Mouse (Mus musculus) midbrain, embryonic 11.5 days (tissue): ENCODE data around the gene Trim62. TPM values are rescaled to one million over a fixed set of nuclear protein-coding genes. Genes with fewer than 3 reads are reported as not detected.
"Not testable (repeated sequence)": the region's sequence is repeated elsewhere in the genome, so short reads cannot be mapped to it uniquely, and the experiment has no call there.

ENCODE experiments used
- ATAC-seq: fragments of 200-750 bp; cut with Nextera tagmentation; 2 replicates; pipeline ENCODE4 v1.8.0; 2017; ENCODE audit warnings: moderate TSS enrichment, moderate library complexity; ENCODE audit not compliant: low FRiP score
- DNase-seq: peaks from one replicate; pipeline ENCODE4 v3.0.0; 2015; ENCODE audit warnings: low spot score; ENCODE audit errors: missing footprints
- H3K27ac ChIP-seq: fragments of 300-500 bp; sonication (generic); 2 replicates; pipeline ENCODE4 v1.5.1; 2014; ENCODE audit warnings: low read depth, low read length
- H3K27me3 ChIP-seq: fragments of 300-500 bp; sonication (generic); 2 replicates; pipeline ENCODE4 v1.6.1; 2014; ENCODE audit warnings: mild to moderate bottlenecking, low read length, moderate library complexity, mixed read lengths; ENCODE audit not compliant: control insufficient read depth, insufficient read depth
- H3K36me3 ChIP-seq: fragments of 300-500 bp; sonication (generic); 2 replicates; pipeline ENCODE4 v1.6.1; 2014; ENCODE audit warnings: mild to moderate bottlenecking, low read length, moderate library complexity, mixed read lengths; ENCODE audit not compliant: control insufficient read depth, insufficient read depth
- H3K4me1 ChIP-seq: fragments of 300-500 bp; sonication (generic); 2 replicates; pipeline ENCODE4 v1.6.1; 2014; ENCODE audit warnings: low read length; ENCODE audit not compliant: control insufficient read depth, insufficient read depth
- H3K4me2 ChIP-seq: fragments of 300-500 bp; sonication (generic); 2 replicates; pipeline ENCODE4 v1.6.1; 2014; ENCODE audit warnings: mild to moderate bottlenecking, moderate library complexity
- H3K4me3 ChIP-seq: fragments of 300-500 bp; sonication (generic); 2 replicates; pipeline ENCODE4 v1.5.1; 2014; ENCODE audit warnings: low read depth, low read length
- H3K9ac ChIP-seq: fragments of 300-500 bp; sonication (generic); 2 replicates; pipeline ENCODE4 v1.6.1; 2014; ENCODE audit warnings: low read length
- H3K9me3 ChIP-seq: fragments of 300-500 bp; sonication (generic); 2 replicates; pipeline ENCODE4 v1.6.1; 2016; ENCODE audit warnings: low read length; ENCODE audit not compliant: control insufficient read depth
- WGBS: fragments of 180-500 bp; shearing (Covaris S2); extraction: QIAGEN DNeasy Blood & Tissue Kit; methylation state at CpG from one replicate; pipeline ENCODE4 v1.1.7; 2014; 5-methylcytosine and 5-hydroxymethylcytosine counted together
- polyA plus RNA-seq: library from polyadenylated mRNA; unstranded; fragments of >200 nt; fragmentation: Nextera tagmentation; extraction: Ambion mirVana; gene quantifications from 2 replicates; pipeline ENCODE4 v1.2.1, GENCODE M21; 2014

Trim62 gene
- polyA plus RNA-seq, 1 experiment from 2014 or later, result 10.3 TPM

GRCm38 (mm10) chr4:128852266-128852887 is 31.0 kb upstream of the Trim62 start:
- Histone ChIP-seq H3K4me2 (no peak overlapping the region), H3K36me3 (no peaks in the 10 kb centered on the region), H3K9me3 (no peaks in the 10 kb centered on the region), H3K4me1 (no peaks in the 10 kb centered on the region), H3K4me3 (no peak overlapping the region), H3K9ac (no peak overlapping the region), H3K27ac (no peak overlapping the region), H3K27me3 (no peaks in the 10 kb centered on the region)
- 91% methylated on average over 12 of the region's 12 CpGs for WGBS
- DNase-seq (peak; percentile 14), ATAC-seq (no peak)

- Histone ChIP-seq H3K4me1 (no peaks in the 10 kb centered on the region), H3K9ac (no peak overlapping the region), H3K4me3 (no peak overlapping the region), H3K27me3 (no peaks in the 10 kb centered on the region), H3K4me2 (no peak overlapping the region), H3K36me3 (no peaks in the 10 kb centered on the region), H3K27ac (no peak overlapping the region), H3K9me3 (no peaks in the 10 kb centered on the region)
- ATAC-seq (no peak), DNase-seq (no peak)
- 82% methylated on average over 11 of the region's 11 CpGs for WGBS
Measured at GRCm38 (mm10) chr4:128853117-128853516, 30.3 kb upstream of the Trim62 start.

- H3K4me3 ChIP-seq, result no peak overlapping the region
- H3K36me3 ChIP-seq, result no peaks in the 10 kb centered on the region
- no peak overlapping the region for H3K4me2 ChIP-seq
- peaks cover 3% of the 10 kb centered on the region; the same call in 1 of the 2 replicates for H3K9me3 ChIP-seq
- no peaks in the 10 kb centered on the region for H3K4me1 ChIP-seq
- ATAC-seq, result no peak
- no peak overlapping the region for H3K9ac ChIP-seq
- H3K27me3 ChIP-seq, result no peaks in the 10 kb centered on the region
- H3K27ac ChIP-seq, result no peak overlapping the region
- DNase-seq, result peak; percentile 28
- 84% methylated on average over 4 of the region's 4 CpGs for WGBS
Measured at GRCm38 (mm10) chr4:128855613-128856040, 27.8 kb upstream of the Trim62 start.

GRCm38 (mm10) chr4:128857212-128857611 is 26.2 kb upstream of the Trim62 start:
- DNase-seq (peak; percentile 85), ATAC-seq (no peak)
- no peaks in the 10 kb centered on the region for H3K27me3 ChIP-seq
- H3K4me3 ChIP-seq, result no peak overlapping the region
- no peak overlapping the region for H3K4me2 ChIP-seq
- no peak overlapping the region for H3K9ac ChIP-seq
- 70% methylated on average over 2 of the region's 2 CpGs for WGBS
- no peak overlapping the region for H3K27ac ChIP-seq
- no peaks in the 10 kb centered on the region for H3K36me3 ChIP-seq
- H3K4me1 ChIP-seq, result no peaks in the 10 kb centered on the region
- H3K9me3 ChIP-seq, result peaks cover 3% of the 10 kb centered on the region; the same call in 1 of the 2 replicates

- not testable (repeated sequence) for H3K4me2 ChIP-seq, H3K4me1 ChIP-seq, ATAC-seq, H3K4me3 ChIP-seq, H3K27me3 ChIP-seq, H3K9ac ChIP-seq, H3K9me3 ChIP-seq, H3K36me3 ChIP-seq, H3K27ac ChIP-seq
- DNase-seq, result peak; percentile 98
Measured at GRCm38 (mm10) chr4:128858226-128858625, 25.2 kb upstream of the Trim62 start.

- no peak overlapping the region for H3K9ac ChIP-seq
- H3K4me3 ChIP-seq, result no peak overlapping the region
- no peaks in the 10 kb centered on the region for H3K27me3 ChIP-seq
- DNase-seq (no peak), ATAC-seq (no peak)
- no peak overlapping the region for H3K27ac ChIP-seq
- H3K4me1 ChIP-seq, result no peaks in the 10 kb centered on the region
- H3K36me3 ChIP-seq, result no peaks in the 10 kb centered on the region
- WGBS, result 69% methylated on average over 4 of the region's 4 CpGs
- no peak overlapping the region for H3K4me2 ChIP-seq
- H3K9me3 ChIP-seq, result peaks cover 3% of the 10 kb centered on the region; the same call in 1 of the 2 replicates
Measured at GRCm38 (mm10) chr4:128858878-128859277, 24.5 kb upstream of the Trim62 start.

GRCm38 (mm10) chr4:128872992-128873391 is 10.4 kb upstream of the Trim62 start:
- Histone ChIP-seq H3K36me3 (no peaks in the 10 kb centered on the region), H3K27ac (no peak overlapping the region), H3K9me3 (no peaks in the 10 kb centered on the region), H3K4me3 (no peak overlapping the region), H3K4me1 (no peaks in the 10 kb centered on the region), H3K4me2 (no peak overlapping the region), H3K9ac (no peak overlapping the region), H3K27me3 (no peaks in the 10 kb centered on the region)
- WGBS, result 63% methylated on average over 19 of the region's 19 CpGs
- DNase-seq (no peak), ATAC-seq (no peak)

GRCm38 (mm10) chr4:128874062-128874461 is 9.3 kb upstream of the Trim62 start:
- Histone ChIP-seq H3K36me3 (no peaks in the 10 kb centered on the region), H3K4me3 (no peak overlapping the region), H3K27me3 (no peaks in the 10 kb centered on the region), H3K4me1 (peaks cover 4% of the 10 kb centered on the region; the same call in 1 of the 2 replicates), H3K9me3 (no peaks in the 10 kb centered on the region), H3K27ac (no peak overlapping the region), H3K4me2 (no peak overlapping the region), H3K9ac (no peak overlapping the region)
- DNase-seq, result peak; percentile 33
- no peak for ATAC-seq
- 91% methylated on average over 17 of the region's 17 CpGs for WGBS

- Histone ChIP-seq H3K4me2 (no peak overlapping the region), H3K27ac (no peak overlapping the region), H3K4me1 (peaks cover 7% of the 10 kb centered on the region; the same call in 1 of the 2 replicates), H3K9ac (no peak overlapping the region), H3K27me3 (no peaks in the 10 kb centered on the region), H3K4me3 (no peak overlapping the region), H3K9me3 (no peaks in the 10 kb centered on the region; the same call in 1 of the 2 replicates), H3K36me3 (no peaks in the 10 kb centered on the region)
- WGBS, result 95% methylated on average over 11 of the region's 11 CpGs
- no peak for ATAC-seq
- no peak for DNase-seq
Measured at GRCm38 (mm10) chr4:128875439-128875838, 7.9 kb upstream of the Trim62 start.
